Mouse (Mus musculus): ENCODE data around the gene Aga. TPM values are rescaled to one million over a fixed set of nuclear protein-coding genes. Genes with fewer than 3 reads are reported as not detected.
"Not testable (repeated sequence)": the region's sequence is repeated elsewhere in the genome, so short reads cannot be mapped to it uniquely, and the experiment has no call there.

Aga gene
- 25.0 and 29.4 TPM in 2 replicates for polyA plus RNA-seq (2016; fragmentation: Nextera tagmentation; extraction: Ambion mirVana)

GRCm38 (mm10) chr8:53511551-53512127 lies at the start of gene Aga:
Aga (plus strand) TSS chr8:53511727.
- DNase-seq (ENCODE audit: low spot score), result peak; percentile 95
- Histone ChIP-seq H3K9me3 (no peaks in the 10 kb centered on the region), H3K27me3 (ENCODE audit: insufficient read depth, poor library complexity, severe bottlenecking) (no peaks in the 10 kb centered on the region), H3K36me3 (peaks cover 19% of the 10 kb centered on the region), H3K4me3 (peak within 1 kb of the TSS; percentile 73), H3K4me1 (no peaks in the 10 kb centered on the region), H3K27ac (peak within 1 kb of the TSS; percentile 94)
- 2% methylated on average over 24 of the region's 24 CpGs for WGBS

- no peaks in the 10 kb centered on the region for H3K27me3 ChIP-seq (ENCODE audit: insufficient read depth, poor library complexity, severe bottlenecking)
- no peaks in the 10 kb centered on the region for H3K36me3 ChIP-seq
- no peak overlapping the region for H3K4me3 ChIP-seq
- WGBS, result 62% methylated on average over 2 of the region's 2 CpGs
- no peaks in the 10 kb centered on the region for H3K4me1 ChIP-seq
- H3K27ac ChIP-seq, result no peak overlapping the region
- no peak for DNase-seq (ENCODE audit: low spot score)
- H3K9me3 ChIP-seq, result no peaks in the 10 kb centered on the region
Measured at GRCm38 (mm10) chr8:53489063-53489462, 22.5 kb upstream of the Aga start.

GRCm38 (mm10) chr8:53496216-53496615 lies 15.3 kb upstream of the Aga start:
- no peaks in the 10 kb centered on the region for H3K36me3 ChIP-seq
- no peak overlapping the region for H3K27ac ChIP-seq
- no peak for DNase-seq (ENCODE audit: low spot score)
- no peaks in the 10 kb centered on the region for H3K9me3 ChIP-seq
- no peaks in the 10 kb centered on the region for H3K27me3 ChIP-seq (ENCODE audit: insufficient read depth, poor library complexity, severe bottlenecking)
- WGBS, result 84% methylated on average over 1 of the region's 1 CpGs
- no peak overlapping the region for H3K4me3 ChIP-seq
- H3K4me1 ChIP-seq, result no peaks in the 10 kb centered on the region

GRCm38 (mm10) chr8:53496885-53497326 lies 14.6 kb upstream of the Aga start:
- no peak for DNase-seq (ENCODE audit: low spot score)
- H3K9me3 ChIP-seq, result no peaks in the 10 kb centered on the region
- no peaks in the 10 kb centered on the region for H3K27me3 ChIP-seq (ENCODE audit: insufficient read depth, poor library complexity, severe bottlenecking)
- no peak overlapping the region for H3K4me3 ChIP-seq
- H3K27ac ChIP-seq, result no peak overlapping the region
- H3K36me3 ChIP-seq, result no peaks in the 10 kb centered on the region
- 67% methylated on average over 3 of the region's 3 CpGs for WGBS
- no peaks in the 10 kb centered on the region for H3K4me1 ChIP-seq

GRCm38 (mm10) chr8:53538049-53538448 lies 26.5 kb downstream of the Aga start:
- not testable (repeated sequence) for H3K4me3 ChIP-seq; H3K36me3 ChIP-seq; H3K27me3 ChIP-seq (ENCODE audit: insufficient read depth, poor library complexity, severe bottlenecking); DNase-seq (ENCODE audit: low spot score); H3K9me3 ChIP-seq; H3K4me1 ChIP-seq; H3K27ac ChIP-seq
- WGBS, result 73% methylated on average over 3 of the region's 3 CpGs

- Histone ChIP-seq H3K4me1 (no peaks in the 10 kb centered on the region), H3K4me3 (no peak overlapping the region), H3K27me3 (ENCODE audit: insufficient read depth, poor library complexity, severe bottlenecking) (no peaks in the 10 kb centered on the region), H3K36me3 (no peaks in the 10 kb centered on the region), H3K27ac (no peak overlapping the region), H3K9me3 (no peaks in the 10 kb centered on the region)
- 82% methylated on average over 2 of the region's 2 CpGs for WGBS
- DNase-seq (ENCODE audit: low spot score), result no peak
Measured at GRCm38 (mm10) chr8:53539585-53539984, 28.1 kb downstream of the Aga start.

- H3K4me1 ChIP-seq, result no peaks in the 10 kb centered on the region
- no peaks in the 10 kb centered on the region for H3K27me3 ChIP-seq (ENCODE audit: insufficient read depth, poor library complexity, severe bottlenecking)
- no peak overlapping the region for H3K4me3 ChIP-seq
- H3K27ac ChIP-seq, result no peak overlapping the region
- H3K9me3 ChIP-seq, result no peaks in the 10 kb centered on the region
- WGBS, result 87% methylated on average over 10 of the region's 10 CpGs
- DNase-seq (ENCODE audit: low spot score), result no peak
- H3K36me3 ChIP-seq, result no peaks in the 10 kb centered on the region
Measured at GRCm38 (mm10) chr8:53562441-53563040, 51.0 kb downstream of the Aga start.

- WGBS, result 87% methylated on average over 6 of the region's 6 CpGs
Measured at GRCm38 (mm10) chr8:53566223-53566622, 54.7 kb downstream of the Aga start.

More at GRCm38 (mm10) chr8:53566223-53566622, 54.7 kb downstream of the Aga start:
- Histone ChIP-seq H3K27me3 (ENCODE audit: insufficient read depth, poor library complexity, severe bottlenecking) (no peaks in the 10 kb centered on the region), H3K36me3 (no peaks in the 10 kb centered on the region), H3K27ac (no peak overlapping the region), H3K4me1 (no peaks in the 10 kb centered on the region), H3K4me3 (no peak overlapping the region), H3K9me3 (no peaks in the 10 kb centered on the region)
- no peak for DNase-seq (ENCODE audit: low spot score)

Other genes starting within 250 kb of the Aga start
- 20.2 and 21.1 TPM in 2 replicates for gene Neil3, start 127.3 kb downstream of the Aga start, polyA plus RNA-seq (2016; fragmentation: Nextera tagmentation; extraction: Ambion mirVana)